Mouse (Mus musculus) liver, embryonic 14.5 days (tissue): ENCODE results near the gene Bmp8b.
A peak's percentile ranks its signal among the peaks of the same experiment; 100 is the strongest.

ENCODE experiments used
- CTCF ChIP-seq: IDR thresholded peaks from 2 replicates; pipeline ENCODE4 v1.5.1; 2016; ENCODE audit warnings: antibody characterized with exemption, low read depth, control low read depth
- EP300 ChIP-seq: IDR thresholded peaks from 2 replicates; pipeline ENCODE4 v1.6.1; 2016; ENCODE audit warnings: antibody characterized with exemption, low read depth

GRCm38 (mm10) chr4:123155004-123155403 lies 50.0 kb downstream of the Bmp8b start:
- TF ChIP-seq EP300, result no peak
- TF ChIP-seq CTCF, result peak; percentile 43; the same call in 1 of the 2 replicates
